Mouse (Mus musculus) left cerebral cortex, adult 18-20 months (tissue): Measurements from ENCODE around the gene Trio. TPM values are rescaled to one million over a fixed set of nuclear protein-coding genes. Genes with fewer than 3 reads are reported as not detected.
A peak's percentile ranks its signal among the peaks of the same experiment; 100 is the strongest.
"Not testable (repeated sequence)": the region's sequence is repeated elsewhere in the genome, so short reads cannot be mapped to it uniquely, and the experiment has no call there.

ENCODE experiments used
- DNase-seq, 2 experiments: peaks; one replicate each; pipeline ENCODE4 v3.0.0; 2021 to 2022; ENCODE audit warnings: low spot score in 2 of 2, mixed read lengths in 1 of 2
- total RNA-seq, 2 experiments: library from RNA; stranded (reverse); gene quantifications; 2 replicates each; pipeline ENCODE4 v1.2.3; 2021

Trio gene
- total RNA-seq, 2 experiments from 2014 or later: 207 to 235 TPM

DNA sequence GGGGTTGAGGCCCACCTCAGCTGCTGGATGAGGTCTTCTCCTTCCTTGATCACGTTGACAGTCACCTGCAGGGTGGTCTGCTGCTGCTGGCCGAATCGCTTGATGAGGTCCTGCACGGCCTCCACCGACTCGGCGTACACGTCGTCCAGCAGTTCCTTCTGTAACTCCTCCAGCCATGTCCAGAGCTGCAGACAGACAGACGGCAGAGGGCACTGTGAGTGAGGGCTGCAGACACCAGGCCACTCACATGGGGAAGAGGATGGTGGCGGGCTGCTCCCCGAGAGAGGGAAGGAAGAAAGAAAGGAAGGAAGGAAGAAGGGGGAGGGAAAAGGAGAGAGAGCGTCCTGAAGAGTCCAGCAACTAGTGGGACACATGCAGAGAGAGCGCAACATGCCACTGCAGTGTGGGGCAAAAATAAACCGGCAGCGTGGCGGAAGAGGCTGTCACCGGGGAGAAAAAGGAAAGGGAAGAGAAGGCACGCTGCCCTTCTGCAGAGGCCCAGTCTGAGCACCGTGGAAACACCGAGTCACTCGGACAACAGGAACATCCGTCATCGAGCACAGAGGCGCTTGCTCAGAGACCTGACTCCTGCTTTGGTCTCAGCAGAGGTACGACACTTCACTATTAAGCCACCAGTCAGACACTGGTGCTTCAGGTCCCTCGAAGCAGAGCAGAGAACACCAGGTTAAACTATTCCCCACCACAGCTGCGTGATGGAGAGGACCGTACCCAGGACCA is 169.4 kb downstream of the Trio start:
- no peak for DNase-seq

DNA sequence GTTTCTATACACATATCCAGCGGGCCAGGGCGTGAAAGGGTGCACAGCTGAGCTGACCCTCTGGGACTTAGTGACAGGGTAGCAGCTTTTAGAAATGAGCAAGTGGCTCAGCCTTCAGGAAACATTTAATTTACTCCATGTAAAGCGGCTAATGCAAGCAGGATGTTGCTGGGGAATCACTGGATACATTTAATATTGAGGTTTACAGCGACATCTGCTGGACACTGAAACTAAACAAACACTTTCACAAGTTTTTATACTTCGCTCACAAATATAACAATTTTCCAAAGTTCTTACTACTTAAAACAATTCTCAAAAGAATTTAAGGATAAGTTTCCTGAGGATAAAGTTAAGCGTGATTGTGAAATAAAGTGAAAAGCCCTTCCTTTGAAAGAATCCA is 174.3 kb downstream of the Trio start:
- DNase-seq: no peak

DNA sequence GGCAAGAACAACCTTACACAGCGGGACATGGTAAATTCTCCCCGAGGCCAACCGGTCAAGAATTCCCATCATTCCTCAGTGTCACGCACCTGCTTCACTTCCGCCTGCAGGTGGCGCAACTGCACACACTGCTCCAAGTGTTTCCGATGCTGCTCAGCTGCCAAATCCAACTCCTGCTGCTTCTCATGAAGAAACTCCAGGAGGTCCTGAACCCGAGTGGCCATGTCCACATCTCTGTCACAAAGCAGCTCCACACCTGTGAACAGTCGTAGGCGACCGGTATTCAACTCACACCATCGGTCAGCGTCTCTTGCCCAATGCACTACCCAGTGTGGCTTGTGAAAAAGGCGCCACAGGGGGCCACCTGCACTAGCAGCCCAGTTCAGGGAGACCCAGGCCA is 174.7 kb downstream of the Trio start:
- DNase-seq: no peak

DNA sequence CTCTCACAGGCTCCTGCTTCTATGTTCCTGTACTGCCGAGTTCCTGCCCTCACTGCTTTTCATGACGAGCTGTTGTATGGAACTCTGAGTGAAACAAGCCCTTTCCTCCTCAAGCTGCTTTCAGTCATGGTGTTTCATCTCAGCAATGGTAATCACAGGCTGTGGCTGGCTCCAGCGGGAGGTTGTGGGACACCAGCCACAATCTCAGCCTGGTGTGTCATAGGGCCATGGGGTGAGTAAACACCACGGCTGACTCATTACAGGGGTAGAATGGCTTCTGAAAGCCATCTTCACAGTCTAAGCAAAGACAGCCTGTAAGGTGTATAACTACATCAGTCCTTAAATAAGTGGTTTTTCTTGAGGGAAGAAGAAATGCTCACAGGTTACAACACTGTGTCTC is 175.7 kb downstream of the Trio start:
- DNase-seq: no peak

DNA sequence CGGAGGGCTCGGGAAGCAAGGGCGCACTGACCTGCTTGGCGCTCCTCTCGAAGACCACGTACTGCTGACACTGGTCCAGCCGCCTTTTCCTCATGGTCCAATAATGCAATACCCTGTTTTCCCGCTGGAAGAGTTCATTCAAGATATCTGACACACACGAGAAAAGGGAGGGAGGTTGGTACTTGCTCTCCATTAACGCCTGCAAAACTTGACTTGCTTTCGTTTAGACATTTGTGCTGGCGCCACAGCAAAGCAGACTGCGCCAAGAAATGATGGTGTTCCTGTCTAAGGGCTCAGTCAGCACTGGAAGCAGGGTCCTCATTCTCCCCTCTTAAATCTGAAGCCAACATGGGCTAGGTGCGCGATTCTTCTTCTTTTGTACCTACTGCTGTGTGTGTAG is 184.0 kb downstream of the Trio start:
- DNase-seq: no peak

DNA sequence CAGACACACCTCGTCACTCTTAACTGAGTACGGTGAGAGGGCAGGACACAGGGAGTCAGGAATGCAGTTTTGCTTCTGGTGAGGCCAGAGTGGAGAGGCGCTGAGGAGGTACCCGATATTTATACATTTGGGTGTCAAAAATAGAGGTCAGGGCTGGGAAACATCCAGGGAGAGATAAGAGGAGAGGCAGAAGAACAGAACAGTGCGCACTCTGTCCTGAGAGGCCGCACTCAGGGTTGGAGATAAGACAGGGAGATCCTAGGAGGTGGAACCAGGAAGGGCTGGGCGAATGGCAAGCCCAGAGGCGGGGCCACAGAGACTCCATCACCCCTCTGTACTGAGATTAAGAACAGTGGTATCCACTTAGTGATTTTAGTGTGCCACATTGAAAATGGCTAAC is 185.1 kb downstream of the Trio start:
- no peak for DNase-seq

DNA sequence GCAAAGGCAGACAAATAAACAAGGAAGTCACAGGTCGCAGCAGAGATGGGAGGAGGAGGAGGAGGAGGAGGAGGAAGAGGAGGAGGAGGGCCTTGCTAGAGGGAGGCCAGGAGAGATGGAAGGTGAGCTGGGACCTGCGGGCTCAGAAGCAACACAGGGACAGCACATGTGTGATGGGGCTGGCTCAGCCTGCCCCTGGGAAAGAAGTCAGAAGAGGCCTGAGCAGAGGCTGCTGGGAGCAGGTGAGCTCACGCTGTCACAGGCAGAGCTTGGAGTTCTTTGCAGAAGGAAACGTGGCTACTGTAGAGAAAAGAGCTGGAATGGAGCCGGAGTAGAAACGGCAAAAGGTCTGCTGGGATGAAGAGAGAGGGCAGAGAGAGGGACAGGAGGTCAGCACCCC is 185.5 kb downstream of the Trio start:
- DNase-seq: no peak

DNA sequence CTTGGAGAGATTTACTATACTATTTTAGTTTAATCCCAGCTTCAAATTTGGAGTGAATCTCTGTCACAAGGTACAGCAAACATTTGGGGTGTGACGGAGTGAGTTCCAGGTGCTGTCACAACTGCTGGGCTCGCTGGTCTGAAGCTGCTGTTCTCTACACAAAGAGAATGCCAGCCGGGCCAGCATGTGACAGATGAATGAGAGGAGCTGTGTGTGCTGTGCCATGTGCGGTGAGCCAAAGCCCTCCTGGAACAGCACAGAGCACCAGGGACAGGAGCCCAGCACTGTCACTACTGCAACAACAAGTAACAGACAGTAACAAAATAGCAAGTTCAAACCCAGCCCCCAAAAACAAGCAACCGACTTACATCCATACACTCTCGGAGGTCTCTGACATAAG is 194.0 kb downstream of the Trio start:
- DNase-seq: no peak

DNA sequence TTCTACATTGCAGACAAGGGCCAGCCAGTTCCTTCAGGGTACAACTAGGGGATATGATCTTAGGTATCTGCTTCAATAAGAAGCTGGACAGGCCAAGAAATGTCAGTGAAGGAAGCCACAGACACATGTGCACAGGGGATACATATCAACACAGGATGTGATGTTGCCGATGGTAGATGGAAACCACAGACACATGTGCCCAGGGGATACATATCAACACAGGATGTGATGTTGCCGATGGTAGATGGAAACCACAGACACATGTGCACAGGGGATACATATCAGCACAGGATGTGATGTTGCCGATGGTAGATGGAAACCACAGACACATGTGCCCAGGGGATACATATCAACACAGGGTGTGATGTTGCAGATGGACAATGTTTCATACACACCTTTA is 197.8 kb downstream of the Trio start:
- DNase-seq: not testable (repeated sequence)

DNA sequence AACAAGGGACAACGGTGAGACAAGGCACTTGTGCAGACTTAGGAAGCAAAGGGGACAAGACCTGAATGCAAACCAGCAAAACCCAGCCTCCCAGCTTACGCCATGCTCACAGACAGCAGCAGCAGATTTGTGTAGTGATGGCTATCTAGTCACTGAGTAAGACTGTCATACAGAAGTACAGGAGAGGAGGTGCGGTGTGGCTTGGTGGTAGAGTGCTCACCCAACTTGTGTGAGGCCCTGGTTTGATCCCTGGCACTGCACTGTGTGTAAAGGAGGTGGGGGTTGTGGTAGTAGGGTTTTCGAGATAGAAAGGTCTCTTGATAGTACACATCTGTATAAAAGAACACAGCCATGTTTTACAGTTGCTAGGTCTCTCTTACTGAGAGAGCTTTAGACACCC is 198.8 kb downstream of the Trio start:
- DNase-seq: no peak

DNA sequence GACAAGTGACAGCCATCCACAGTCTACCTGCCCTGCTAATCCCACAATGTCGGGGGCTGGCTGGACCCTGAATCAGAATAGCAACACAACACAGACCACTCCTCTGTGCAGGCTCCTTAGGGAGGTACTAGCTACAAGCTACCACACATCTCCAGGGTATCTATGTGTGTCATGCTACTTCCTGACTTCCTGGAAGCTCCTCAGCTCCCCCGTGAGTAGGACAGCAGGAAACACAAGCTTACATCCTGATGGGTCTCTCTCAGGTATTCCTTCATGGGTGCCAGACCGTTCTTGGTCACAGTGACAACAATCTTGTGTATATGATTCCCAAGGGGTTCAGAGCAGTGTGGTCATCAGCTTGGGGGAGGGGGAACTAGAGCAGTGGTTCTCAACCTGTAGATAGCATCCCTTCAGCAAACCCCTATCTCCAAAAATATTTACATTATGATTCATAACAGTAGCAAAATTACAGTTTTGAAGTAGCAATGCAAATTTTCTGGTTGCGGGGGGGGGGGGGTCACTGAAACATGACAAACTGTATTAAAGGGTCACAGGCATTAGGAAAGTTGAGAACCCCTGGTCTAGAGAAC is 199.5 kb downstream of the Trio start:
- no peak for DNase-seq

DNA sequence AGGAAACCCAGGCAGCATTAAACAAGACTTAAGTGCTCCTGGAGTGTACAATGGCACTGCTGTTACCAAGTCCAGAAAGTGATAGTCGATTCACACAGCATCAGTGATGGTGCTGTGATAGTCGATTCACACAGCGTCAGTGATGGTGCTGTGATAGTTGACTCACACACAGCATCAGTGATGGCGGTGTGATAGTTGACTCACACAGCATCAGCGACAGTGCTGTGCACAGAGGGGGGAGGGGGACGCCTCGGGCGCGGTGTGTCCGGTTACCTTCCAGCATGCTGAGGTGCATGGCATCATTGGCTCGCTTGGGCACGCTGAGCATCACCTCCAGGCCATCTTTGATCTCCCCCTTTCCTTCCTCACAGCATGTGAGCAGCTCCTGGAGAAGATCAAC is 200.3 kb downstream of the Trio start:
- DNase-seq: no peak

DNA sequence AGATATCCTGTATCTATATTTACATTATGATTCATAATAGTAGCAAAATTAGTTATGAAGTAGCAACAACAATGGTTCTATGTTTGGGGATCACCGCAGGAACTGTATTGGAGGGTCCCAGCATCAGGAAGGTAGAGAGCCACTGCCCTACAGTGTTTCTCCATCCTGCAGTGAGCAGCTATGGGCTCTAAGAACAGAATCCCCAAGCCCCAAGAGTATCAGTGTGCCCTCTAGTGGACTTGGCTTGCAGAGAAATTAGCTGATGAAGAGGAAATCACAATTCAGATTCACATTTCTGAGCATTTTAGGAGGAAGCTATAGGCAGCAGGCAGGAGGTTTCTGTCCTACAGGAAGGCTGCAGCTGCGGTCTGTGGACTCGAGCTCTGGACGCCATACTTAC is 202.1 kb downstream of the Trio start:
- peak in 1 of 2 experiments; percentile 49 for DNase-seq

DNA sequence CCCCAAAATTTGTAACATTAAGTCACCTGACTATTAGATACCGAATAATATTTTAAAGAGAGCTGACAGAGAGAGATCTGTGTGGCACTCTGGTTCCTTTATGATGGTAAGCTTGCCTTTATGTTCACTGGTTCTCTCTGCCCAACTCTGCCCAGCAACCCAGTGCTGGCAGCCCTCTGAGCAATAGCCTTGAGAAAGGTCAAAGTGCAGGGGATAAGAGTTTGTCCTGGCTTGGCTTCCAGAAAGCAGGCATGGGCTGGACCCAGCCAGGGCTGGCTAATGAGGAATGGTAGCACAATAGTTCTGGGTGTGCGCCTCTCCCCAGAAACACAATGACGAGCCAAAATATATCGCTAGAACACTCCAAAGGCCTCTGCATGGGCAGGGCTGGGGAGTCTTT is 203.2 kb downstream of the Trio start:
- DNase-seq: no peak

DNA sequence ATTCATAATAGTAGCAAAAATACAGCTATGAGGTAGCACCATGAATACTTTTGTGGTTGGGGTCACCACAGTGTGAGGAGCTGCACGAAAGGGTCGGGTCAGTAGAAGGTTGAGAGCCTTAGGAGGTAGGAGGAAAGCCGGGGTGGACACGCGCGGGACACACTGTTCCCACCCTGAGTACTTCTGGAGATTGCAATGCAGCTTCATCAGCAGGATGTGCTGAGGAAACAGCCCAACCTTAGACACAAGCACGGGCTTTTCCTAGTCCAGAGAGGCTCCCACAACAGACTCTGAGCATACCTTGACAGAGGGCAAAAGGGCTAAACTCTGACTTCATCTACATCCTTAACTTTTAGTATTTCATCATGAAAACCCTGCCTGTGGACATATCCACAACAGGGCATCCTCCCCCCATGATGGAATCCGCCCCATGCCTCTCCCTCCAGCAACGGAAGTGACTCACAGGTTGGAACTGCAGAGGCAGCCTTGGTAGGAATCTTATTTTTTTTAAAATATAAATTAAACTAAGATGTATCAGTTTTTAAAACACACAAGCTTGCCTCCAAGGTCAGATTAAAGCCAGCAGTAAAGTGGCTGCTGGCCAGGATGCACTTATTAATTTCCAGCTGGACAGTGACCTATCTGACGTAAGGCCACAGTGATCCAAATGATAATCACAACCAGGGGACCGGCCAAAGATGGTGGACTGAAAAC is 203.8 kb downstream of the Trio start:
- DNase-seq: no peak

DNA sequence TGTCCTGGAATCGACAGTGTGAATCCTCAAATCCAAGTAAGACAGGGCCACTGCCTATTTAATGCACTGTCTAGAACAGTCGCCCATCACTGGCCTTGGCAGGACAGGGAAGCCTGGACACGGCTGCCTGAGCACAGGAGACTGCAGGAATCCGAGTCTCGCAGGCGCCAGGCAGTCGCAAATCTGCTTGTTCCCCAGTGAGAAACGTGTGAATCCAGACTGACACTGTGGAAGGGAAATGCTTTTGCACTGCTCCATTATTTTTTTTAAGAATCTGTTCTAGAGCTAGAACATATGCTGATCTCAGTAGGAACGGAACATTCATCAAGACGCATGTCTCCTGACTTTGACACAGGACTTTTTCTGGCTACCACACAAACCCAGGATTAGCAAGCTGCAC is 208.6 kb downstream of the Trio start:
- peak in 1 of 2 experiments; percentile 61 for DNase-seq

DNA sequence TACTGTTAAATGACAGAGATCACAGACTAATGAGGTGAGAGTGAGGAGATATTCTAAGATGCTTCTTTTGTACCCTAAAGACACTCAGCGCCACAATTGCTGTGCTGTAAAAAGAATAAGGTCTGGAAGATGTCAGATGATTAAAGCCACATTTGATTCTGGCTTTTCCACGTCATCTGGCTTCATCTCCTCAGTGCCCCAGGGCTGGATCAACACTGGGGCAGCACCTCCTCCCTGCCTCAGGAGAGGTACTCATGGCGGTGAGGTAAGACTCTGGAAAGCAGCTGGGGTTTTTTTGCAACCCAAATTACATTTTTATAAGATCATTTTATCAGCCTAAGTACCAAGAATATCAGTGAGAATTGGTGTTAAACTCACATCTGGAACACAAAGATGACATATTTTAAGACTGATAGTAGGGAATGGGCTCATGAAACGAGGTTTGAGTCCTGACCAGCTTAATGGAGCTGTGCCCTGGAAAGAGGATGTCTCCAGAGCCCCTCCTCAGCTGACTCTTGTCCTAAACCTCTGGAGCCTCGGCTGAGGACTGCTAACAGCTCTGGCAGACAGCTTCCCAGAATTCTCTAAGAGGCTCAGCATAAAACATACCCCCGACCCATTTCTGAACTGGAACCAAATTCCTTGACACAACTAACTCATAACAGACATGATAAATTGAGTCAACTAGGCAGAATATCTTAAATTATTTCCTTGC is 210.8 kb downstream of the Trio start:
- DNase-seq: no peak

DNA sequence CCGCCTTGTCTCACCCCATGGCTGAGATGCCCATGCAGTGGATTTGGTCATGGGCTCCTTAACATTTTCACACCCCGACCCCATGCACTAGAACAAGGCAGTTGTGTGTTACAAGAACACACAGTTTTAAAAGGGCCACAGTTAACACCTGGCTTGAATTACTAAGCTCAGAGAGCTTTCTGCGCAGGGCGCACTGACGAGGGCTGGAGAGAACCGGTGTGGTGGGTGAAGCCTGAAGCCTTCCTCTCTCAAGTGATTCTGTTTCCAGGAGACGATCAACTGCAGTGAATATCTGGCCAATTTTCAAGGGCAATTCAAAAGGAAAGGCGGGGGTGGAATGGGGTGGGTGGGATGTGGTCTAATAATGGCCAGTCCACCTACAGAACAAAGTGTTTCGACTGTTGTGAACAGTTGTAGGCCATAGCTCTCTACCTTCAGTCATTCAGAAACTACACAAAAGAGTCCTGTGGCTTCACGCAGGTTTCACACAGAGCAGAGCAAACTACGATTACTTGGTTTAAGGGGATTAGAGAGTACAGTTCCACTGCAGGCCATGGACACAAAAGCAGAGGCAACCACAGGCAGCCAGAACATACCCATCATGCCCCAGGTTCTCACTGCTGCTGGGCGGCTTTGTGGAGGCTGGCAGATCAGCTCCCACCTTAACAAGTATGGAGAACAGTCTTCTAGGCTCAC is 214.7 kb downstream of the Trio start:
- no peak for DNase-seq

DNA sequence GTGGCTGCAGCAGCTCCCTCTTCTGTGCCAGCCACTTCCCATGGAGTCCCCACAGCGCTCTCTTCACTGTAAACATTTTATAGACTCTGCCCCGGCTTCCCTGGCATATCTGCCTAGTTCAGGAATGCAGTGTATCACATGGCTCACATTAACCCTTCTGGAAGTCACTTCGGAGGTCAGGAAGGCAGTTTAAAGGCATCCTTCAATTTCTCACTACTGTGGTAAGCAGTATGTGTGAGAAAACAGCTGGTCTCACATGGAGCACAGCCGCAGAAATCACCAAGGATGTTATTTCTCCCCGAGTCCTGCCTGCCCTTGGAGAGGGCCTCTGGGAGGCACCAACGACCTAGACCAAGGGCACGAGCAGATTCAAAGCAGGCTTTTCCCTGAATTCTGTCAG is 215.4 kb downstream of the Trio start:
- no peak for DNase-seq

DNA sequence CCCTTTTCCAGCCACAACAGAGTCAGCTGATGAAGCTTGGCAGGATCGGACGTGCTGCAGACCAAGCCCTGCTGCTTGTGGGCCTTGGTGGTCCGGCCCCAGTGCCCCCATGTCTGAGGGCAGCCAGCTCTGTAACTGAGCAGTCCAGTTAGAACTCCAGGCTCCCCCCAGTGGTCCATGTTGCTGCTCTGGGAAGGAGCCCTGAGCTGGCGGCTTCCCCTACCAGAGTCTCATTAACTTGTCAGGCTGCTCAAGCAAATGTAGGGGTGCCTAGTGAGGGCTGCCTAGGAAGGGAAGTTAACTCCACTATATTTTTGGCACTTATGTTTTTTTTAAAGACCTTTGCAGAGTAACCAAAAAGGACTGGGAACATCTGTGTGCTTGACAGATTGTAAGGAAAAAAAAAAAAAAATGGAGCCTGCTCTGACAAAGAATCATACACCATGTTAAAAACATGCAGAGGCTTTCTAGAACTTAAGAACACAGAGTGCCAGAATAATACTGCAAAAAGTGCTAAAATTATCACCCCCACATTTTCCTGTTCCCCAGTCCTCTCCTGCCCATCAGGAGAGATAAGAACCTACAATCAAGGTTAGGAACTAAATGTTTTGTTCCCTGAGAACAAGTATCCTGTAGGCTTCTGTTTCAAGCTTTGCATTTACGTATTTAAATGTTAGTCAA is 216.9 kb downstream of the Trio start:
- DNase-seq: peak in 1 of 2 experiments; percentile 58

DNA sequence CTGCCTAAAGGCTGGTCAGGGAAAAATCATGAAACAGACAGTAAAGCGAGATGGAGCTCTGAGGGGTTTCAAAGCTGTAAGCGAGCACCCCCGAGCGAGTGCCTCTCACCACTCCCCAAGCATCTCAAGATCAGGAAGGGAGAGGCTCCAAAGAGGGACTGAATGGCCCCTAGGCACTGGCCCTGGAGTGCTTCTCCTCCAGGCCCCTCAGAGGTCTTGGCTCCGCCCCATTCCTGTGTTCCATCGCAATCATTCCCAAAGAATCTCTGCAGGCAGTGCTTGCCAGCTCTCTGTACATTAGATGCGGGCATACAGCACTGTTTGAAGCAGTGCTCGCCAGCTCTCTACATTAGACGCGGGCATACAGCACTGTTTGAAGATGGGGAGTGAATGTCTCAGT is 219.4 kb downstream of the Trio start:
- peak in 1 of 2 experiments; percentile 11 for DNase-seq
